Mouse (Mus musculus): ENCODE measurements around the gene Pdss2. TPM values are rescaled to one million over a fixed set of nuclear protein-coding genes. Genes with fewer than 3 reads are reported as not detected.

Gene Pdss2
- total RNA-seq, 2 experiments from 2014 or later, result 16.9 to 17.0 TPM

- no peak for DNase-seq (ENCODE audit: low spot score in 2 of 2)
Observed at GRCm38 (mm10) chr10:43308105-43308810, 87.0 kb downstream of the Pdss2 start.

- DNase-seq (ENCODE audit: low spot score in 2 of 2), result no peak
Observed at GRCm38 (mm10) chr10:43310781-43311392, 89.6 kb downstream of the Pdss2 start.

GRCm38 (mm10) chr10:43312211-43312610, 90.9 kb downstream of the Pdss2 start:
- no peak for DNase-seq (ENCODE audit: low spot score in 2 of 2)

DNA sequence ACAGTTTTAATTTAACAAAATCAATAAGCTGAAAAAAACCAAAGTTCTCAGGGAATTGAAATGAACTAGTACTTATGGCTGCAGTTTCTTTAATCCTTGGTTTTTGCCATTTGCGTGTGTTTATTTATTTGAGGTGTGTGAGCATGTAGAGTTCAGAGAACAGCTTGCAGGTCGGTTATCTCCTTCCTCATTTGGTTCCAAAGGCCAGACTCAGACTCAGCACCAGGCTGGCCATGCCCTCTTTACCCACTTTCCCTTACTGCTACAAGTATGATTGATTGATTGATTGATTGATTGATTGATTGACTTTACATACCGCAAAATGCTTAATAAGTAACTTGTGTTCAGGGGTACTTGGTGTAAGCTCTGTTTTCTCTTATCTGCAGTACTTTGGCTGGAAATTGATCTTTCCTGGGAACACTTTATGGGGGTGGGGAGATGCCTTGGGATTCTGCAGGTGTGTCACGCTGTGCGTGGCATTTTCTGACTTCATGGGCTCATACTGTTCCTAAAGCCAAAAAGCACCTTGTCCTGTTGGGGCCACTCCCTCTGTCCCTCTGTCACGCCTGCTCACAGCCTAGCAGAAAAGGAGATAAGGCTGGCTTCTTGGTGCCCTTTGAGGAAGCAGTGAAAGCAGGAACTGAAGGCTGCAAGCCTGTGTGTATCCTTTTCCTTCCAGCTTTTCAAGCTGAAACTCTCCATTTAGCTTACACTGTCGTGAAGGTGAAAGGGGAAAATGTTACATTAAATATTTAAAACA, 91.6 kb downstream of the Pdss2 start:
- no peak for DNase-seq (ENCODE audit: low spot score in 2 of 2)

DNA sequence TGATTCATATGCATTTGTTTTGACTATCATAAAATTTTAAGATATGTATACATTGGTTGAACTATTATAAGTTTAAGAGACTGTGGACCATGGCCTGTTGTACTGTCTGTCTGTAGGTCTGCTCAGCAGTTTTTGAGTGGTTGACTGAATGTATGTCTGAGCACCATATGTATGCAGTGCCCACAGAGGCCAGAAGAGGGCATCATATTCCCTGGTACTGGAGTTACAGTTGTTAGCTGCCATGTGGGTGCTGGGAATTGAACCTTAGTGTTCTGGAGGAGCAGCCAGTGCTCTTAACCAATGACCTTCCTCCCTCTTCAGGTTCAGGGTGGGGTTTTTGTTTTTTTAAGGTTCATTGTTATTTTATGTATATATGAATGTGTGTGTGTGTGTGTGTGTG, 93.9 kb downstream of the Pdss2 start:
- DNase-seq (ENCODE audit: low spot score in 2 of 2), result no peak

- DNase-seq (ENCODE audit: low spot score in 2 of 2), result no peak
Observed at GRCm38 (mm10) chr10:43317327-43317951, 96.2 kb downstream of the Pdss2 start.

DNA sequence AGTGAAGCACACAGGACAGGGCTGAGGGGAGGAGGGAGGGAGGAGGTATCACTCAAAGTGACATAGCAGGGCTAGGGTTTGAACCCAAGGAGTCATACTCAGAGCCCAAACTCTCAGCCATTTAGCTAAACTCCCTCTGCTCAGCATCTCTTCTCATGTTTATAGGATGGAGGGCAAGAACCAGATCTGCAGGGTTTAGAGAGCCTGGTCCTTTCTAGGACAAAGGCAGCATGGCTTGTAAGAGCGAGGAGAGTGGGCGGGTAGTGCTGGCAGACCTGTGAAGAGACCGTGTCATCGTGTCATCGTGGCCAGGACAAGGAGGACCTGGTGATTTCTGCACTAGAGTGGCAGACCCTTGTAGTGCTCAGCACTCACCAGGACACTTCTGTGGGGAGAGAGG, 99.7 kb downstream of the Pdss2 start:
- DNase-seq (ENCODE audit: low spot score in 2 of 2), result no peak

- no peak for DNase-seq (ENCODE audit: low spot score in 2 of 2)
Observed at GRCm38 (mm10) chr10:43322446-43323178, 101.3 kb downstream of the Pdss2 start.

DNA sequence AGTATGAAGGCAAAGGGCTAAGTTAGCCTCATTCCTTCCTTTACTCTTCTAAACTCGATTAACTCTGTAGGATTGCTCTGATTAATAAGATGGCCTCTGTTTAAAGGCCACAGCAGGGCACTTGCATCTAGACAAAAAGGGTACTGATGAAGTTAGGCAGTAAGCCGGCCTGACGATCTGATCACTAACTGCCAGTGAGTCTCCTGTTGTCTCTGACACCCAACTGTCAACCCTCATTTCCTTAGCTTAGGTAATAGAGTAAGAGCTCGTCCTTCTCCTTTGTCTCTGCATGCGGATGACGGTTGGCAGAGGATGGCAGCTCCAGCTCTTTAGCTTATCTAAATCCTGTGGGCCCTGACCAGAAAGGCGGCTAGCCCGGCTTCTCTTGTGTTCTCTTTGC, 102.1 kb downstream of the Pdss2 start:
- no peak for DNase-seq (ENCODE audit: low spot score in 2 of 2)

DNA sequence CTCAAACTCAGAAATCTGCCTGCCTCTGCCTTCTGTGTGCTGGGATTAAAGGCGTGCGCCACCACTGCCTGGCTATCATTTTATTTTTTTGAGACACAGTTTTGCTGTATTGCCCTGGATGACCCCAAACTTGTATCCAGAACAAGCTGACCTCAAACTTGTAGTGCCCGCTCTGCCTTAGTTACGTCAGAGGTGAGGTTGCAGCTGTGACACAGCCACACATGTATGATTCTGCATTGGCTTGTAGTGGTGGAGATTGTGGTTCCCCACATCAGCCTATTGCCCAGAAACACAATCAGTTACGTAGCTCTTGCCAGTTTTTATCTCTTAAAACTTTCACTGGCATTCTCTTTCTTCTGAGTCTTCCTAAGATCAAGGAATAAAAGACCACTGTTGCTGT, 108.5 kb downstream of the Pdss2 start:
- DNase-seq (ENCODE audit: low spot score in 2 of 2), result no peak

DNA sequence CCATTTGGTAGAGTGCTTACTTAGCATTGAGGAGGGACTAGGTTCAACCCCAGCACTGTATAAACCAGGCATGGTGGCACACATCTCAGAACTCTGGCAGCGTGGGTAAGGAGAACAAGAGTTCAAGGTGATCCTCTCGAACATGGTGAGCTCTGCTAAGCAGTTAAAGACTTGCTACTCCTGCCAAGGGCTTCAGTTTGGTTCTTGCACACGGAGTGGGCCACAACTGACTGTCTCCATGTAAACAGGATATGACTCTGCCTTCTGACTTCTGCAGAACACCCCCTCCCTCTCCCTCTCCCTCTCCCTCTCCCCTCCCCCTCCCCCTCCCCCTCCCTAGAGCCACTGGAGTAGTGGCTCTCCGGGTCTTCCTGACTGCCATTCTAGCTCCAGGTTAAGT, 109.4 kb downstream of the Pdss2 start:
- DNase-seq (ENCODE audit: low spot score in 2 of 2), result no peak

GRCm38 (mm10) chr10:43331931-43332701, 110.8 kb downstream of the Pdss2 start:
- no peak for DNase-seq (ENCODE audit: low spot score in 2 of 2)

- no peak for DNase-seq (ENCODE audit: low spot score in 2 of 2)
Observed at GRCm38 (mm10) chr10:43335874-43336273, 114.6 kb downstream of the Pdss2 start.

DNA sequence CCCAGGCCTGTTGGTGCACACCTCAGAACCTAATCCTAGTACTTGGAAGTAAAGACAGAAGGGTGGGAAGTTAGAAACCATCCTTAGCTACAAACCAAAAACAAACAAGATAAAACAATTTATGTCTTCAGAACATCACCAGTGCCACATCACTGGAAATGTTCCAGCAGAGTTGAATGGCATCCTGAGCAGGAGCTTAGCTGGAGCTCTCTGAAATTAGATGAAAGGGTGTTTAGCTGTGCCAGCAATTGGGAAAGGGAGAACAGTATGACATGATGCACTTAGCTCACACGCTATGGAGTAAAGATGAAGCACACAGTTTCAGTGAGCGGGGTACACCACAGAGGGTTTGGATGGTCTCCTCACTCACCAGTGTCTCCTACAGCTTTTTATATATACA, 115.8 kb downstream of the Pdss2 start:
- no peak for DNase-seq (ENCODE audit: low spot score in 2 of 2)

DNA sequence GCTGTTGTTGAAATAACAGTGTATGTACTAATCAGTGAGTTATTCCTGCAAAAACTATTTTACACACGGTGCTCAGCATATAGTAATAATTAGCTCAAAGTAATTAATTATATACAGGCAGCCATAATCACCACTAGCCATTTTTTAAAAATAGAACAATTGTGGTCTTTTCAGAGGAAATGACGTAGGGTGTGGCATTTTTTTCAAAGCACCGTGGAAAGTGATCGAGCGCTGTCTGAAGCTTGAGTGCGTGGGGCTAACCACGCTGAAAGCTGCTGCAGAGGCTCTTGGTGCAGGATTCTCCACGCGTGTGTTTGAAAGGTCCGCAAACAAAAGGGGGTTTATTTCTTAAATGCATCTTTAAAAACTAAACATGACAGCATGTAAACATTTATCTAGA, 118.5 kb downstream of the Pdss2 start:
- no peak for DNase-seq (ENCODE audit: low spot score in 2 of 2)

- no peak for DNase-seq (ENCODE audit: low spot score in 2 of 2)
Observed at GRCm38 (mm10) chr10:43349718-43350117, 128.4 kb downstream of the Pdss2 start.

- no peak for DNase-seq (ENCODE audit: low spot score in 2 of 2)
Observed at GRCm38 (mm10) chr10:43357884-43358283, 136.6 kb downstream of the Pdss2 start.

- DNase-seq (ENCODE audit: low spot score in 2 of 2), result no peak
Observed at GRCm38 (mm10) chr10:43362947-43363346, 141.7 kb downstream of the Pdss2 start.

DNA sequence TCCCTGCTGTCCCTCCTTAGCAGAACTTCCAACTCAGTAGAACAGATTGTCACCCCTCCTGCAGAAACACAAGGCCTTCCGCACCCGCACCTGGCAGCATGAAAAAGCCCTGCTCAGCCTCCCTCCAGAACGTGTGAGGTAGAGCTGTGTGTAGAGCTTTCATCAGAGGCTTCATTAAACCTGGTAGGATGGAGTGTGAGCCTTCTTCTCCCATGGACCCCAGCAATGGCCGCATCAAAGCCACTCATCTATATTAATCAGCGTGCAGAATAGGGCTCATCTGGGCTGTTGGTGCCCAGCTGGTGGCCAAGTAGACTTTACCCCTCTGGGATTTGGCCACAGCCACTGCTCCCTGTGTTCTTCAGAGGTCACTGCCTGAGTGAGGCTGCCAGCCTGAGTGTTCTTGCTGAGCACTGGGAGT, 142.2 kb downstream of the Pdss2 start:
- DNase-seq (ENCODE audit: low spot score in 2 of 2), result no peak

- no peak for DNase-seq (ENCODE audit: low spot score in 2 of 2)
Observed at GRCm38 (mm10) chr10:43365909-43366308, 144.6 kb downstream of the Pdss2 start.

Measured in adrenal gland, postnatal 4 days (tissue).